Mouse (Mus musculus): ENCODE results near the gene Cnn1. TPM values are rescaled to one million over a fixed set of nuclear protein-coding genes. Genes with fewer than 3 reads are reported as not detected.
A peak's percentile ranks its signal among the peaks of the same experiment; 100 is the strongest.
"Not testable (repeated sequence)": the region's sequence is repeated elsewhere in the genome, so short reads cannot be mapped to it uniquely, and the experiment has no call there.

Cnn1 gene
- polyA plus RNA-seq, 1 experiment from 2014 or later = 1.4 TPM

GRCm38 (mm10) chr9:22125246-22126027 is 26.4 kb downstream of the Cnn1 start:
- no peak for DNase-seq (ENCODE audit: low spot score)

GRCm38 (mm10) chr9:22131226-22131981 is 32.4 kb downstream of the Cnn1 start:
- peak; percentile 75 for DNase-seq (ENCODE audit: low spot score)

GRCm38 (mm10) chr9:22132220-22132619 is 33.2 kb downstream of the Cnn1 start:
- DNase-seq (ENCODE audit: low spot score) = no peak

- peak; percentile 72 for DNase-seq (ENCODE audit: low spot score)
These were observed 35.4 kb downstream of the Cnn1 start for GRCm38 (mm10) chr9:22134246-22134890.

- DNase-seq (ENCODE audit: low spot score) = peak; percentile 27
These were observed 36.1 kb downstream of the Cnn1 start for GRCm38 (mm10) chr9:22134988-22135643.

GRCm38 (mm10) chr9:22135644-22136390 is 36.8 kb downstream of the Cnn1 start, which contains the start of gene Acp5:
Acp5 (minus strand) TSS chr9:22135711.
- peak; percentile 84 for DNase-seq (ENCODE audit: low spot score)

- DNase-seq (ENCODE audit: low spot score) = no peak
These were observed 37.9 kb downstream of the Cnn1 start for GRCm38 (mm10) chr9:22136765-22137547.

GRCm38 (mm10) chr9:22138480-22138879 is 39.5 kb downstream of the Cnn1 start:
- DNase-seq (ENCODE audit: low spot score) = no peak

GRCm38 (mm10) chr9:22139746-22140145 is 40.7 kb downstream of the Cnn1 start:
- DNase-seq (ENCODE audit: low spot score) = no peak

GRCm38 (mm10) chr9:22143108-22144037 is 44.4 kb downstream of the Cnn1 start:
- peak; percentile 91 for DNase-seq (ENCODE audit: low spot score)

GRCm38 (mm10) chr9:22144304-22144965 is 45.4 kb downstream of the Cnn1 start:
- DNase-seq (ENCODE audit: low spot score) = no peak

GRCm38 (mm10) chr9:22149426-22150248 is 50.6 kb downstream of the Cnn1 start:
- DNase-seq (ENCODE audit: low spot score) = no peak

- DNase-seq (ENCODE audit: low spot score) = not testable (repeated sequence)
These were observed 51.3 kb downstream of the Cnn1 start for GRCm38 (mm10) chr9:22150249-22150693.

GRCm38 (mm10) chr9:22150946-22151345 is 51.9 kb downstream of the Cnn1 start:
- DNase-seq (ENCODE audit: low spot score) = no peak

GRCm38 (mm10) chr9:22153810-22154209 is 54.8 kb downstream of the Cnn1 start:
- DNase-seq (ENCODE audit: low spot score) = no peak

GRCm38 (mm10) chr9:22155614-22156013 is 56.6 kb downstream of the Cnn1 start:
- peak; percentile 86 for DNase-seq (ENCODE audit: low spot score)

All from thymus, postnatal 0 days (tissue).